Mouse (Mus musculus): ENCODE results near the gene Ccdc3.

- TF ChIP-seq POLR2A (IDR thresholded peaks at IDR 0.05; ENCODE audit: low read depth, low read length) (no peak), CTCF (IDR thresholded peaks at IDR 0.05; ENCODE audit: borderline replicate concordance, insufficient read depth, low read length) (no peak)
These were observed 81.6 kb downstream of the Ccdc3 start for GRCm38 (mm10) chr2:5219206-5219605.

Data from embryonic fibroblast, embryonic 13.5 days (primary cell).